Mouse (Mus musculus) cerebellum, adult 9-11 months (tissue): ENCODE measurements around the gene Tmem211.
A peak's percentile ranks its signal among the peaks of the same experiment; 100 is the strongest.

Experiments
- DNase-seq: peaks from one replicate; pipeline ENCODE4 v3.0.0; 2022

Gene Tmem211

DNA sequence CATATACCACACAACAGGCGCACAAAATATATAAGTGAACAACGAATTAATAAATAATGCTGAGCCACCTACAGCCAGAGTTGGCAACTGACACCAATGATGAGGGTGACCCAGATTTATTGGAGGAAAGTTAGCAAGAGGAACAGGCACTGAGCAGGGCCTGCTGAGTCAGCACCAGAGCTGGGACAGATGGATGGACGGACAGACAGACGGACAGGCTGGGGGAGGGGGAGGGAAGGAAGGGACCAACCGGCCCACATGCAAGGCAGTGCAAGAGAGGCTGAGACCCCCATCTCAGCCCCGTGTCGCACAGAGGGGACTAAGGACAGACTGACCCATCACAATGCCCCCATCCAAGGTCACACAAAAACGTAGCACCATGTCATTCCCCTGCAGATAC lies 12.7 kb upstream of the Tmem211 start:
- no peak for DNase-seq

DNA sequence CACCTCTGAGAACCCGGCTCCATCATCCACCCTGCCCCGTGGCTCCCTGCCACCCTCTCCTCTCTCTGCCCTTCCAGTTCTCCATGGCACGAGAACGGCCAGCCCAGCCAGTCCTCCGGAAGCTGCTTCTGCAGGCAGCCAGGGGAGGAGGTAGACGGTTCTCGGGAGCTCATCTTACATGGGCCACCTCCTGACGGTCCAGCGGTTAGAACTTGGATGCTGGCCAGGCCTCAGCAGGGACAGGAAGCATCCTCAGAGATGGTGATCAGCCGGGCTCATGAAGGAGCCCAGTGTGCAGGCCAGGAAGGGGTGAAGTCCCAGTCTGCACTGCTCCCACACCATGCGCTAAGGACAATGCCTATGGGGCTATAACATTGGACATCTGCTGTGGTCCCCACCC lies 12.3 kb upstream of the Tmem211 start:
- DNase-seq = no peak

DNA sequence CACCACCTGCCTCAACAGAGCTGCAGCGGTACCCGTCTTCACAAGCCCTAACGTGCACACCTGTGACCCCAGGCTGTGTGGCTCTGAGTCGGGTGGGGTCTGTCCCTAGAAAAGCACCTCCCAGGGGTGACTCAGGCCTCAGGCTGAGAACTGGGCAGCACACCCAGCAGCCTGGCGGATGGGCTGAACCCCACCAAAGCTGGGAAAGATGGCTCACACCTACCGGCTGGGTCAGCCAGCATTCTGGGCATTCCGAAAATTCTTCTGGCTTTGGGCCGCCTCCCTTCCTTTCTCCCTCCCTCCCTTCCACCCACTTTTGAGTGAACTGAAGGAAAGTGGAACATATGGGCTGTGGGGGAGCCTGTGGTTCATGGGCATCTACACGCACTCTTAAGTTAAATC lies 11.1 kb upstream of the Tmem211 start:
- DNase-seq = no peak

DNA sequence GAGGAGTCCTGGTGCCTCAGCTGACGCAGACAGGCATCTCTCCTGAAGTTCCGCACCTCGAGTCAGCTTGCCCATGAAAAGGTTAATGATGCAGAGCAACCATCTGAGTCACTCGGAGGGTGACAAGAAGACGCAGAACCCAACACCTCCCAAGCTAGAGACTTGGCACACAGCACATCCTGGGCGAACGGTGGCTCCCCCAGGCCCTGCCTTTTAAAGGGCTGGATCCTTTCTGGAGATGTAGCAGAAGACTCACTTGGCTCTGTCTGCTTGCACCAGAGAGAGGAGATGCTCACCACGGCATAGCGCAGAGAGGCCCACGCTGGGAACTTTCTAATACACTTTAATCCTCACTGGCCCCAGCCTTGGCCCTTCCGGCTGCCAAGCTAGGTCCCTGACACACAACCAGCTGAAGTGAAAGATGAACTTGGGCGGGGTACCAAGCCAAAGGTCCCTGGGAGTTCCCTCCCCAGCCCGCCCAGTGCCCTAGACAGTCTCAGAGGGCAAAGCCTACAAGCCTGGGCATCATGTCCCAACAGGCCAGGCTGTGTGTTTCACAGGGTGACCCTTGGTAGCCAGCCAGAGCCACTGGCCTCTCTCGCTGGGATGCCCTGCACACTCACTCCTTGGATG lies 10.3 kb upstream of the Tmem211 start:
- no peak for DNase-seq

DNA sequence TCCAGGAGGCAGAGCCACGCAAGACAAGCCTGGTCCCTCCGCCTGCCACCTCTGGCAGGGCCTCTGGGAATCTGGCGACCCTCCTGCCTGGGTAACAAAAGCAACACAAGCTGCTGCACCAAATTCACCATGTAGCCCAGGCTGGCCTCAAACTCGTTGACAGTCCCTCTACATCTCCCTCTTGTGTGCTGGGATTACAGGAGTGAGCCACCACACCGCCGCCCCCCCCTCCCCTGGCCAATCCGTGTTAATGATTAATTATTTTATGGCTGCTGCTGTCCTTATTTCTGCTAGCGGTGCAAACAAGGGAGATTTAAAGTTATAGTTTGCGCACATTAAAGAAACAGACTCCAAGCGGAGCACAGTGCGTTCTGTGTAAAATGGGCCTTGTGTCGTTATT lies 9.6 kb upstream of the Tmem211 start:
- no peak for DNase-seq

DNA sequence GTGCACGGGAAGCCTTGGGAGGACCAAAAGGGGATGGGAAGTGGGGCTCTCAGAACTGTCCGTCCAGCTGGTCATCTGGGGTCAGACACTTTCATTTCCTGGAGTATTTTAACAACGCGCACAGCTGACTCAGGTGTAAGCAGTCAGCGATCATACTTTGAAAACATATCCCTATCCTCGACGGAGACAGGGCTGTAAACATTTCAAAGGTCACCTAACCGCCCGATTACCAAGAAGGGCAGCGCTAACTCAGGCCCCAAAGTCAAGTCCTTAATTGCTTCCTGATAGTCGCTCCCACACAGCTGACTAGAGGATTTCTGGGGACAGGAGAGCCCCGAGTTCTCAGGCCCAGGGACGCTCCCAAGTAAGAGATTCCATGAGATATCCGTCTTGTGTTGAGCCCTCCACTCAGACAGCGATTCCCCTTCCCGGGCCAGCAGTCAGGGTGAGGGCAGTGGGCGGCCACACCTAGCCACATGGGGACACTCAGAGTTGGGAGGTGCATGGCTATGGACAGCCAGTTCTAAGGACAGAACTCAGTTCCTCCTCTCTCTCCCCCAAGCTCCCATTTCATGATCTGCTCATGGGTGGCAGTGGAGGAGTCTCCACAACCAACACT lies 8.0 kb upstream of the Tmem211 start:
- DNase-seq = no peak

DNA sequence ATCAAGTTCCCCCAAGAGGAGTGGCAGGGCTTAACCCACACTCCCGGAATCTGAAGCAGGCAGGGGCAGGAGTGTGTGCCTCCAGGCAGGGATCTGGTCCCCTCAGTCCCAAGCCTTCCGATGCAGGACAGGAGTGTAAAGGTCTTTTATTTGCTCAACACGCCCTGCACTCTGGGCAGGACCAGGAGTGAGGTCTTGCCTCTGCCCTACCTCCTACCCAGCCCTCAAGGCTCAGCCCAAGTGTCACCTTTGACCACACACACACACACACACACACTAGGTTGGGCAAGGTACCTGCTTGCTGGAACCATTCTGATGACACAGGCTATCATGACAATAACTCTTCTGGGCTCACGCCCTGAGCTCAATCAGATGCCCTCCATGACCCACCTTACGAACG lies 7.3 kb upstream of the Tmem211 start:
- DNase-seq = no peak

DNA sequence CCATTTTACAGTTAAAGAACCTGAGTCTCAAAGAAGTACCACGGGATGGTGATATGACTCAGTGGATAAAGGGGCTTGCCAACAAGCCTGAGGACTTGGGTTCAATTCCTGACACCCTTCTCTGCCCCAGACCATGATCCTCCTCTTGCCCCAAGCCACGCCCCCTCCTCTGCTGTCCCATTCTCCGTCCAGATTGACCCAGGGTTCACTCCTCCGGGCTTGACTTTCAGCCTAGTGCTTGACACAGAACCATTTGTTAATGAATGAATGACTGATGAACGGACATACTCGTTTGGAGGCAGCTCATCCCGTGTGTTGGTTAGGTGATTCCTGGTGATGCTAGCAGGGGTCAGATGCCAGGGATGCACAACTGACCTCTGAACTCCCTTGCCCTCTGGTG lies 6.8 kb upstream of the Tmem211 start:
- DNase-seq = no peak

DNA sequence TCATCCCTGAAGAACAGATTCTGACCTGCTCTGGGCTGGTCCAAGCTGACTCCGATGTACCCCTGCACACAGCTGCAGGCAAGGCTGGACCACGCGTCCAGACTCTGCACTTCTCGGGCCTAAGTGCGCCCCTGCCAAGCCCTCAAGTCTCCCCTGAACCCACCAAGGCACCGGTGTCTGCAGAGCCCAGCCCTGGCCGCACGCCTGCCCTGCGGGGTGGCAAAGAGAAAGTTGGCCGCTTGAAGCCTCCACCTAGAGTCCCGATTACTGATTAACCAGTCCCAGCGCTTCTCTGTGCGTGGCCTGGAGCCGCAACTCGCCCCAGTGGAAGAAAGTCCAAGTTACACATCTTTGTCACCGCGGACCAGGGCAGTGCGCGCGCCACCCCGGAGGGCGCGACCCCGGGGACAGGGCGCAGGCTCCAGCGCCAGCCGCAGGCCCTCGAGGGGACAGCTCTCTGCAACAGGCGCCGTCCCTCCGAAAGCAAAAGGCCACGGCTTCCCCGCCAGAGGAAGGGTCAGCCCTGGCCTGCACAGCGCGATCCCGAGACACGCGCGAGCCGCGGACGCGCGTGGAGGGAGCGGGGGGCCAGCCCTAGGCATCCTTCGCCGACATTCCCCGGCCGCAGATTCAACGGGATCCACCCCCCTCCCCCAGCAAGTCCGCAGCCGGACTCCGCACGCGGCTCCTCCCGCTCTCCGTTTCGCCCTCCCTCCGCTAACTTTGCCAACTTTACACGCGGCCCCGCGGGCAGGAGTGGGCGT lies 6.1 kb upstream of the Tmem211 start:
- no peak for DNase-seq

DNA sequence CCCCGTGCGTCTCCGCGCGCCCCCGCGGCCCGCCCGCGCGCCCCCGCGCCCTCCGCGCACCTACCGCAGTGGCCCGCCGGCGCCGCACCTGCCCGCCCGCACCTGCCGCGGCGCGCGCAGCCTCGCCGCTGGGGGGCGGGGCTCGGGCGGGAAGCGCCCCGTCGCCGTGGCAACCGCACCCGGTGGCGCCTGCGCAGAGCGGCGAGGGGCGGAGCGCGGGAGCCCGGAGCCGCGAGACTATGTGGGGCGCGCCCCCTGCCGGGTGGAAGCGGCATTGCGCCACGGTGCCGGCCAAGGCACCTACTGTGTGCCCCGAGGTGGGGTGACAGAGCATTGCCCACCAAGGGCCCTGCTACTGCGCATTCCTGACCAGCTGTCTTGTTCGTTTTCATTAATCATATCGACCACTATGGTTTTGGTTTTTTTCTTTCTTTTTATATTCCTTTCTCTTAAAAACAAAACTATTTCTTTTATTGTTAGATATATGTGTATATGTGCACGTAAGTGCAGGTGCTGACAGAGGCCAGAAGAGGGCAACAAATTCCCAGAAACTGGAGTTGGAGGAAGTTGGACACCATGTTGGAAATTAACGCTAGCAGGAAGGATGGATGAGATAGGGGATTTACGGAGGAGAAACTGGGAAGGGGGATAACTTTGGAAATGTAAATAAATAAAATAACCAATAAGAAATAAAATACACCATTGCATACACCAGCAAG lies 5.4 kb upstream of the Tmem211 start, which contains the start of gene 2900026A02Rik:
Gene 2900026A02Rik, minus strand, starts transcription at position 90 of the 719 bp plus-strand sequence.
- DNase-seq = peak; percentile 21

DNA sequence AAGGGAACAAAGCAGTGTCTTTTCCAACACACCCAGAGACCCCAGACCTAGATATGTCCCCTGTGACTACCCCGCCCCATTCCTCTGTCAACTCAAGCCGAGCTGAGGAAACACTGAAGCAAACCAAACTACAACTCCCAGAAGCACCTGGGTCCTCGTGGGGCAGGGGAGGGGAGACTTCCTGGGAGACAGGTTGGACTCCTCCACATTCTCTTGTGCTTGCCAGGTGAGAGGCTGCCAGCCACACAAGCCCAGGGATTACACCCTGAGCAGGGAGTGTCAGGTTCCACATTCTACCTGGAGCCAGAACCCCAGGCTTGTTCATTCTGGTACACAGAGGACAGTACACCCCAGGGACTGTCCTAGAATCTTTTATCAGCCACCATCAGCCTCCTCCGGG lies 2.8 kb upstream of the Tmem211 start:
- DNase-seq = no peak

DNA sequence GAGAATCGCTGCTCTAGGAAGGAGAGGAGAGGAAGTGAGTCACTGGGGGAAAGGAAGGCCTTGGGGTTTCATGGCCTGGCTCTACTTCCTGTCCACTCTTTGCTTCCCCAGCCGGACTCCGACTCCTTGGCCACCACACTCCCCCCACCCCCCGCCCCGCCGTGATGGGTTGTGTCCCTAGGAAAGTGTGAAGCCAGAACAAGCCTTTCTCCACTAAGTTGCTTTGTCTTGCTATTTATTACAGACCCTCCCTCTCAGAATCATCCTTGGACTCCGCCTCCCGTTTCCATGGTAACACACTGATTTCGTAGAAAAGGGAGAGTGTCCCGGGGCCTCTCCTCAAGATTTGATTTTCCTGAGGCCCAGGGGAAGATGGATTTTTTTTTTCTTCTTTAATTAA lies 1.4 kb upstream of the Tmem211 start:
- no peak for DNase-seq

DNA sequence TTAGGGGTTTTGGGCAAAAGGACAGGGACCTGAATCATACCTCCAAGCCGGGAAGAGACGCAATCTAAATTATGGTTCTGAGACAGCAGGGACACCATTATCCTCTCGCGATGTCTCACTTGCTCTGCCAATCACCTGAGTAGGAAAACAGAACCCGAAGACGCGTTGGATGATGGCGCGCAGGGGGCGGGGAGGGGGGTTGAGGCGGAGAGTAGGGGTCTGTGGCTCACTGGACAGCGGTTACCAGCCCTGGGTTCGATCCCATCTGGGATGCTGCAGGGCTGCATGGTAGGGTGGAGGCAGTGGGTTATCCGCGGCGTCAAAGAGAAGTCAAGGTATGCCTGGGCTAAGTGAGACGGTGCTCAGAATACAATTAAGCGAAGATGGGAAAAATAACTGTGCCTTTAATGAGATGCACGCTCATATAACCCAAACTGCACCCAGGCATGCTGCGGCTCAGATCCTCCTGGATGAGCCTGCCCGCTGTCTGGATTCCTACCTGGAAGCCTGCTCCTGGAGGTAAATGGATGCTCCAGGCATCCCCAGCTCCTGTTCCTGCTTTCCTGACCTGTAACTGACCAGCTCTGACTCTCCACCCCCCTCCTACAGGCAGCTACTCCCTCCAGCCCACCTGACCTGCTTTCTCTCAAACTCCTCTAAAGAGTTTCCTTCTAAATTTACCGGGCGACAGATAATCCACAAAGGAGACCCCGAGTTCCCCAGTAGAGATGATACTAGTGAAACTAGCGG lies 848 bp upstream of the Tmem211 start:
- DNase-seq = no peak

DNA sequence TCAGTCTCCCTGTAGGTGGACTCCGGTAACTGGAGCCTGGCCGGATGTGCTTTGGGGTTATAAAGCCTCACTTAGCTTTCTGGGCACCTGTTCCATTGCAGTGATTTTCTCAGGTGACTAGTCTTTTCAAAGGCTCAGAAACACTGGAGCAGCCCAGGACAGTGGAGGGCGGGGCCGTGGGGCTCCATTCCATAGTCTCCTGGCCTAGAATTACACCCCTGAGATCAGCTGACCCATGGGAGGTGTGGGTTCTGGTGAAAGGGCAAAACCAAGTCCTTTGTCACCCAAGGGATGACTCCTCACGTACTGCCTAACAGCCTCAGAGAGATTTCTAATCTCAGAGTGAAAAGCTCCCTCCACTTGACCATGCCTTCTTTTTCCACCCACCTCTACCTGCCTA lies 3.5 kb downstream of the Tmem211 start:
- no peak for DNase-seq

DNA sequence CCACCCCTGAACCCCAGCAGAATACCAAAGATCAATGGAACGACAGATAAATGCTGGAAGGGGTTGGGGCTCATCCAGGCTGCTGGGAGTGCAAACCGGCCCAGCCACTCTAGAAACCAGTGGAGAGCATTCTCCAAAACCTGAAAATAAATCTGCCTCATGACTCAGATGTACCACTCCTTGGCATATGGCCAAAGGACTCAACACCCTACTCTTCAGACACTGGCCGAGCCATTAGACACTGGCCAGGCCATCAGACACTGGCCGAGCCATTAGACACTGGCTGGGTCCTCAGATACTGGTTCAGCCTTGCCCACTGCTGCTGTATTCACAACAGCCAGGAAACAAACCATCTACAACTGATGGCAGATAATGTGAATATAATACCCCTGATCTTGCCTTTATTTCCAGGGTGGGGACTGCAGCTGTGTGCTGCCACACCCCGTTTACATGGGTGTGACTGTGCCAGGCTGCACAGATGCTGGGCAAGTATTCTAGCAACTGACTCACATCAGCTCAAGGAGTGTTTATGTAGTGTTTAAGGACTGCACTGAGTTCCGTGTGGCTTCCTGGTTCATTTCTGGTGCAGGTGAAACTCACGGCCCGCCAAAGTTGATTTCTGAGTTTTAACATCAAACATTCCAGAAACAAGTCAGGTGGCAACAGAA lies 22.7 kb downstream of the Tmem211 start:
- DNase-seq = no peak

DNA sequence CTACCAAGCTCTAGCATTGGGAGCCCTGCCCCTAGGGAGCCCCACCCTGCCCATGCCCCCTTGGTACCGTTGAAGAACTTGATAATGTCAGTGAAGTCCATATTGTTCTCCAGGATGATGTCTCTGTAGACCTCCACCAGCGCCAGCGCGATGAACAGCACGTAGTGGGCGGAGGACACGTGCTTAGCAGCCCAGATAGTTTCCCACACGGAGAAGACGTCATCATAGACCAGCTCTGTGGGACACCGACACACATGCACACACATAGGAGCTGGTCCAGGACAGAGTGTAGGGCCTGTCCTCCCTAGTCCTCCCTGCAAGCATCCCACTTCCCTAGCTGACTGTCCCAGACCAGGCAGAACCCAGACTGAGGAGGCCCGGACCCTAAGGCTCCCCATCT lies 24.1 kb downstream of the Tmem211 start:
- no peak for DNase-seq

DNA sequence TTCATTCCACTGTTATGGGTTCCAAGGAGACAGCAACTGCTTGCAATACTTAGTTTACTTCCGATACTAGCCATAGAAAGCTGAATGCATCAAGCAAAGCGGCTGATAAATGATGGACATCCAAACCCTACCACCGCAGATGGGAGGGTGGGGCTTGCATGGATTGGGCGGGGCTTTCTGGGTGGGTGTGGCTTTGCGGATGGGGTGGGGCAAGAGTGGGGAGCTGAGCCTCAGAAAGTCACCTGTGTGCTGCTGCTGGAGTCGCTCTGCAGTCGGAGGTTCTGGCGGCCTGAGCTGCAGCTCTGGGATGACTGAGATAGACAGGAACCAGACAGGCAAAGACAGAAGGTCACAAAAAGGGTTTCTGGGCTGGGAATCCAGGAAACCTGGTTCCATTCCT lies 38.9 kb downstream of the Tmem211 start:
- DNase-seq = no peak

DNA sequence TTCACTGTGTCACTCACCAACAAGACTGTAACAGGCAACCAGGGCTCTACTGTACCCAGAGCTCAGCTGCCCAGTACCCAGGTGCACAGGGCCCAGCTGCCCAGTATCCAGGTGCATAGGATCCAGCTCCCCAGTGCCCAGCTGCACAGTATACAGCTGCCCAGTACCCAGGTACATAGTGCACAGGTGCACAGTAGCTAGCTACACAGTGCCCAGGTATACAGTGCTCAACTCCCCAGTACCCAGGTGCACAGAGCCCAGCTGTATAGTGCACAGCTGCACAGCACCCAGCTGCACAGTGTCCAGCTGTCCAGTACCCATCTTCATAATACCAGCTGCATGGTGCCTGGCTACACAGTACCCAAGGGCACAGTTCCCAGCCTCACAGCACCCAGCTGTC lies 41.5 kb downstream of the Tmem211 start:
- no peak for DNase-seq

DNA sequence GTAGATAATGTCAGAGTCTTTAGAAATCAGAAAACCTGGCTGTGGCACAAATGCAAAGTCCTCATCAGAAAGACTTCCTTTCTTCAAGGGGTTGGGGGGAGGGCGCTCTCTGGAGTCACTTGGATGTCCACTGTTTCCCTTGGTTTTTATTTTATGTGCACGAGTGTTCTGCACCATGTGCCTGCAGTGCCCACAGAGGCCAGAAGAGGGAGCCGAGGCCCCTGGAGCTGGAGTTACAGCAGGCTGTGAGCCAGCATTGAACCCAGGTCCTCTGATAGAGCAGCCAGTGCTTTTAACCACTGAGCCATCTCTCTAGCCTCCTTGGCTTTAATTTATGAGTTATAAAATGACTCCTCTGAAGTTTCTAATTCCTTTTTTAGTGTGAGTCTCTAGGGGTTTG lies 43.3 kb downstream of the Tmem211 start:
- no peak for DNase-seq

DNA sequence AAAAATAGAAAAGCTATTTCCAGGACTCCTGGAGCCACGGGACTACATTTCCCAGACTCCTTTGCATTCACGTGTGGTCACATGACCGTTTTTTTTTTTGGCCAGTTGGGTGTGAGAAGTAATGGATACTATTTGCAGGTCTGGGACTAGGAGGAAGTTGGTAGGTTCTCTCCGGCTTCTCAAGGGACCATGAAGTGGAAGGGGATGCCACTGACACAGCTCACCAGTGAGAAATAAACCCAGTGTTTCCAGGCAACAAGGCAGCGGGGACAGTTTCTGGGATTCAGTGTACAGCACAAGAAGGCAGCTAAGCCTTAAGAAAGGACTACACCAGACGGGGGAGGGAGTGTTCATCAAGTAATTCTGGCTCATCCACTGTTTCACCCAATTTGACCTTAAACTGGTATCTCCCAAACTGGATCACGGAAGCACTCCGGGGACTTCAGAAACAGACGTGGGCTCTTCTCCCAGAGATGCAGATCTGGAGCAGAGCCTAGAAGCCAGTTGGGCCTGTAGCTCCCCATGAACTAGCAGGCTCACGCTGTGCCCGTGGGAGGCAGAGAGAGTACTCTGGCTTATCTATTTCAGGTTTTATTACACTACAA lies 44.6 kb downstream of the Tmem211 start:
- peak; percentile 58 for DNase-seq

DNA sequence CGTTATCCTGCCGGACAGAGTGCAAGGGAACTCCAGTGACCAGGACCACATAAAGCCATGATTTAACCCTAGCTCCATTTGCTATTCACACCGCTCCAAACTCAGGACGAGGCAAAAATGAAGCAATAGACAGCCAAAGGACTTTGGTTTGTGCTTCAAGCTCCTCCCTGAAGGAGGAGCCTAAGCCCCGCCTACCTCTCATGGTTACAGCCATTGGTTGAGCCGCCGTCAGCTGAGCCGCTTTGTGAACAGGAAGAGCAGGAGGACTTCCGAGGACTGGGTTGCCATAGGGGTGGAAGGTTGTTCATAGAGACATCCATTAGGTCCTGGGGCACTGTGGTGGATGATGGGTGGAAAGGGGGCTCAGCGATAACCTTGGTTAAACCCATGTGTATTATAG lies 49.1 kb downstream of the Tmem211 start:
- no peak for DNase-seq
